Mouse (Mus musculus) WW6 (cell line): Measurements from ENCODE around the gene Rag2.

Experiments
- DNase-seq: peaks from one replicate; pipeline ENCODE4 v3.0.0-alpha.2; 2013; ENCODE audit warnings: low read depth, low spot score

The Rag2 gene

DNA sequence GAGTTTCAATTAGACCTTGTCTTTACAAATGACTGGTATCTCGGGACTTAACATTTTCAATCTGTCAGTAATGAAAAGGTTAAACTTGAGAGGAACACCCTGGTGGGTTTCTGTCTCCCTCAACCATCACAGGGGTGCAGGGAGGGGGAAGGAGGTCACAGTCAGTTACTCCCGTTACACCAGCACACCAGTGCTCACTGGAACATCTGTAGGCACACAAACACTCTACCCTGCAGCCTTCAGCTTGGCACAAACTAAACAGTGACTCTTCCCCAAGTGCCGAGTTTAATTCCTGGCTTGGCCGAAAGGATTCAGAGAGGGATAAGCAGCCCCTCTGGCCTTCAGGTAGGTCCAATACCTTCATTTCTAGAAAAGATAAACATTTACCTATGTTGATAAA, at the start of gene Rag2:
Gene Rag2, plus strand, starts transcription at position 193 of the 400 bp plus-strand sequence.
- no peak for DNase-seq

DNA sequence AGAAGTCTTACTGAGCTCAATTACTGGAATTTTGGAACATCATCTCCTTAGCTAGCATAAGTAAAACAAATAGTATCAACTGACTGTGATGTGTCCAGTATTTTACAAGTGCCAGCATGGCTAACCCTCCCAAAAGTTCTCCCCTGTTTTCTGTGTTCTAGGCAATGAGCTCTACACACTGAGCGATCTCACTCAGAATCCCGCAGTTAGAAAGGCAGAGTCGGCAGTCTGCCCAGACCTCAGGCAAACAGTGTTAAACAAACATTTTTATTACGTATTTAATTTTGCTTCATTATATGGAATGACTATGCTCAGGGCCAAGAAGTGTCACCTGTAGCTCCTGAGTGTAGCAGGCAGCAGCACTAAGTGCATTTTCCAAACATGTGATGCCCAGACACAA, 47.3 kb upstream of the Rag2 start:
- no peak for DNase-seq

DNA sequence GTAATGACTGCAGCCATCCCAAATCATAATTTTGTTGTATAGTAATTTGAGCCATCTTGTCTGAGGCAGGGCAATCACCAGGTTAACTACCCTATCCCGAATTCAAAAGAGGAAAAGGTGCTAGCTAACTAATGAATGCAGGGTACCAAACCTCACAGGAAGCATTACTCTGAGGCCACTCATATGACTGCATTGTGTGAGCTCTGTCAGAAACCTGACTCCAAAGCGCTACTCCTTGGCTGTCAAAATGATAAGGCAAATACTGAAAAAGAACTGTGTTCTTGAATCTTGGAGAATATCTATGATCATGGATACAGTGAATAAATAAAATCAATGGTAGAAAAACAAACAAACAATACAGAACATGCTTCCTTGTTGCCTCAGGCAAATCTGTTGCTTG, 44.5 kb upstream of the Rag2 start:
- DNase-seq = no peak

DNA sequence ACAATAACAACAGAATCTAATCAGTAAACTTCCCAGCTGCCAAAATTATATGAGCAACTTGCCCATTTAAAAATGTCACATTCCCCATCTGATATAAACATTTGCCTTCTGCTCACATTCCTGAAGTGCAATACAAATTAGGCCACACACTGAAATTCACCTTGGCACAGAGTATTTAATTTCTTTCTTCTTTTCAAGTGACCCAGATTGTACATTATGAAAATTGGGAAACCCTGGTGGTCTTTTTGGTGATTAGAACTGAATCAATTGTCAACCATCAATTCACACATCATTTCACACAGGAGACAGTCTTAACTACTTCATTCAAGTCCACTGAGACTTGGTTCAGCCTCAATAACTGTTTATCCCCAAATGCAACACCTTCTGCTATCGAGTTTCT, 44.1 kb upstream of the Rag2 start:
- no peak for DNase-seq

DNA sequence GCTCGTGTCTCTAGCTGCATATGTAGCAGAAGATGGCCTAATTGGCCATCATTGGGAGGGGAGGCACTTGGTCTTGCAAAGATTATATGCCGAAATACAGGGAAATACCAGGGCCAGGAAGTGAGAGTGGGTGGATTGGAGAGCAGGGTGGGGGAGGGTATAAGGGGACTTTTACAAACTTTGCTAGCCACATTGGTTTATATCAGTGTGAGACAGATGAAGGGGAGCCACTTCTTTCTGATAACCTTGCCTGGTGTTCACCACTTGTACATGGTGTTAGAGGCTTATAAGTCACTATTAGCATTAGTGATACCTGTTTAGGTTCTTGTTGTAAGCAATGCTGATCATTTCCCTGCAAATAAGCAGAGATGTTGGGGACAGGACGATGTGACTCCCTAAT, 43.5 kb upstream of the Rag2 start:
- DNase-seq = no peak

DNA sequence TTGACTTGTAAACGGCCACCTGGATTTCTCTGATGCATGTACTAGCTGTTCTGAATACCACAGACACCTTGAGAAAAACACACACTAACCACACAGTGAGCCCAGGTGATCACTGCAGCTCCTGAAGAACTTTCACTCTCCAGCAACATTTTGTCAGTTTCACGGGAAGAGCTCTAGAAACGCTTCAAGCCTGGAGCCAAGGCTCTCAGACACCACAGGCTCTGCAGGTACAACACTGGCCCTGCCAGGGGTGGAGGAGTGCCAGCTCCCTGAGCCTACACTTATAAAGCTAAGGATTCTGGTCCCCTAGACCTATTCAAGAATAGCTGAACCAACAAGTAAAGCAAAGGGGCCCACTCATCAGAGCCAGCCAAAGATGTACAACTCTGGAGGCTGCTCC, 43.1 kb upstream of the Rag2 start:
- DNase-seq = no peak

DNA sequence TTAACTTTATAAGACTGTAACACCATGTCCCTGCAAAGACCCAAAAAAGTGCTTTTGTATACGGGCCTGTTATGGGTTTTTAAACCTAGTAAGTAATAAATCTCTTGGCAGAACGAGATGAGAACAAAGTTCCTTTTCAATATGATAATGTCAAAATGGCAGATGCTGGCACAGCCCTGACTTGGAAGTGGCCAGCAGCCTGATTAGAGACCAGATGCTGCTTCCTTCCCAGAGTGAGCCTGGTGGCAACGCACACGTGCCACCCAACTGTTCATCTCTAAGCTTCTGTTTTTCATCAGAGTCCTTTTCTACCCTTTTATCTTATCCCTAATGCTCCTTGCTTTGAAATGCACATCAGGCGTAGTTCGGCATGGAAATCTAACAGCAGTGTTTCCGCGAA, 33.2 kb upstream of the Rag2 start:
- no peak for DNase-seq

DNA sequence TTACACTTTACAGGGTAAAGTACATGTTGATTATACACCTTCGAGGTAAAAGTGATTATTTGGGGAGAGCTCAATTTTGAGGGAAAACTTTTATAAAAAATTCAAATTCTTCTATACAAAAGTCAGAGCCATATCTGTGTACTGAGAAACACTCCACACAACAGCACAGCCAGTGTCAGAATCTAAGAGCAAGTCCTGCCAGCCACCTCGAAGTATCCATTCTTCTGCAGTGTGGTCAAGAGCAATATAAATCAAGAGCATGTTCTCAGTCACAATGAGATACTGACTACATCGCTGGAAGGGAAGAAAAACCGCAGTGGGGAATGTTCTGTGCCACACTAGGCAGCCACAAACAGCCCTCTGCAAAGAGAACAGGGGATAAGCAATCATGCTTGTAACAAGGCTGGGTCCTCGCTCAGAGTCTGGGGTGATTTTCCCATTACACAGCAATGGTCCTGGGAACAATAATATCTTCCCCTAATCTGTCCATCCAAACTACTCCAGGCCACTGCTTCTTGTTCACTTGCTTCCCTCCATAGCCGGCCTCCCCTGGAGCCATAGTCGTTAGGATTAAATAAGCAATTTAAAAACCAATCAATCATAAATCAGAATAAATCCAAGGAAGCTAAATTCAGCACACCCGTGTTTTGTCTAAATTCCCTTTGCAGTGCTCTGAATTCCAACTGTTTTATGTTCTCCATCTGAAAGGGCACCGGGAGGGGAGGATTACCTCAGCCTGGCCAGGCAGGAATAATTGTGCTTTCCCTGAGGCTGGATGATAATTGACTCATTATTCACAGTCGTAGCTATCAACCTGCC, 32.3 kb upstream of the Rag2 start:
- no peak for DNase-seq

DNA sequence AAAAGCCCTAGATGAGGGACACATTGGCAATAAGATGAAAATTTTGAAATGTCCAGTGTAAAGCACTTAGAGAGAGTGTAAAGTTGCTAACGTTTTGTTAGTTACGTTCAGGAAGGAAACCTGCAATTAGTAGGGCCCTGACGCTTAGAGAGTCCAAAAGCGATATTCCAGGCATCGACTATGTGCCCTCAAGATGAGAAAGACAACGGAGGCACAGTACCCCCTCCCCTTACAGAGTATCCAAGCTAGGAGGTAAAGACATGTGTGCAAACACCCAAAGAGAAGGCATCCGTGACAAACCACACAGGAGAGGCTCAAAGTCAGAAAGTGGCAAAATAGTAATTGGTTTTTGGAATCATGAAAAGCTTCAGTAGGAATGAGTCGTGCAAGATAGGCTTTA, 31.6 kb upstream of the Rag2 start:
- DNase-seq = no peak

DNA sequence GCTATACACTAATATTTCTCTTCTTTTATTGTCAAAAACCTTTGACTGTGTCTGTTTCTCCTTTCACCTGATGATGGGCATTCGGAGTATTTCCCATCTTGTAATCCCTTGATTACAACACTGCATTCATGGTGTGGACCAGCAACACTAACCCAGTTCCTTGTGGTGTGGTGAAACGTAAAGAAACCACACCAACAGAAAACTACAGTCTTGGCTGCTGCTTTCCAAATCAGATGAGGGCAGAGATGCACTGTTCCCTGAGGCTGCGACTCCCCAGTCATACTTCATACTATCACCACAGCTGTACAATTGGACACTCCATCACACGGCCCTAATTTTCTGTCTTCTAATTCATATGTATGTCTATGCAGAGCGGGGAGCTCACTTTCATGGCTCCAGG, 29.8 kb upstream of the Rag2 start:
- no peak for DNase-seq

DNA sequence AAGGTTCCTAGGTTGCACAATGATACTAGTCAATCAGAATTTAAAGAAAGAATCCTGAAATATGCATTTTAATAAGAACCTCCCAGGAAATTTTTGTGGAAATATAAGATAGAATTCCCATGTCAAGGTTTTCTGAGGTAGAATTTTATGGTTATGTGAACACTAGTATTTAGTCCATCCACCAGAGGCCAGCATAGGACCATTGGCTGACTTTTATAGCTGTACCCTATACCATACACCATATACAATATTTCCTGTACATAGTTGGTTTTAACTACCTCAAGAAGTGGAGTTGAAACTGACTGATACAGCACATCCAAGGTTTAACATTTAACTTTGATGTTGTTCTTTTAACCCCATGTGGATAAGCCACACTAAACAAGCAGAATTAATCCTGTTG, 27.3 kb upstream of the Rag2 start:
- DNase-seq = no peak

DNA sequence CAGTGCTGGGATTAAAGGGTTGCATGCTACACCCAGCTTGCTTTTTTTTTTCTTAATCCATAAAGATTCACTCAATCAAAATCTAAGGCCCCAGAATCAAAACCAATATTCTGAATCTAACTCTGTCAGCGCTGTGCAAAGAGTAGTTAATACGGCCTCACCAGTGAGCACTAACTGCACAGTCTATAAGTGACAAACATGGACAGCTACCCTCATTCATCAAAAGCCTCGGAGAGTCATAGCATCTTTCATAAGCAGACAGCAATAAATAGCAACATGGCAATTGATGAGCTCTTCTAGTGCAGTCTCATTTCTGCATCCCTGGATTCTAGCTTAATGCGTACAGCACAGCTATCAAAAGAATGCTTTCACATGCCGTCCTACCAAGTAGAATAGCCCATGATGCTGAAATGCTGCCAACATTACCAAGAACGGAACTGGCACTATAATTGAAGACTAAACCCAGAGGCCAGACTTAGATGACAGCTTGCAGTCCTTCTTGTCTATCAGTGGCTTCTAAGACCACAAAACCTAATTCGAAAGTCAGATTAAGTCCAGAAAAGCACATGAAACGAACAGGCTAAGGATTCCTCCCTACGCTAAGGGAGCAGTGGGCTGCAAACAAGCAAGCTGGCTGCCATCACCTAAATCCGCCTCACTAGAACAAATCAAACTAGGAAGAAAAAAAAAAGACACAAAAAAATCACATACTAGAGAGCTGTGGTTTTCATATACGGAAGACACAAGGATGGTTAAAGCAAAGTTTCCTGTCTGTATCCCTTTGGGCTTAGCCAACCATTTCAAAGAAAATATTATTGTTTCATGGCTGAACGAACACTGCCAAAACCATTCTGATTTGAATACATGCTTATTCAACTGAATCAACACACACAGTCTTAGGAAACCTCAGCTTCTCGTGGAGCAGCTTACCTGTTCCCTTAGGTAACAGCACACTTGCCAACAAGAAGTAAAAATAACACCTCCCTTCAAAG, 26.0 kb upstream of the Rag2 start:
- DNase-seq = no peak

DNA sequence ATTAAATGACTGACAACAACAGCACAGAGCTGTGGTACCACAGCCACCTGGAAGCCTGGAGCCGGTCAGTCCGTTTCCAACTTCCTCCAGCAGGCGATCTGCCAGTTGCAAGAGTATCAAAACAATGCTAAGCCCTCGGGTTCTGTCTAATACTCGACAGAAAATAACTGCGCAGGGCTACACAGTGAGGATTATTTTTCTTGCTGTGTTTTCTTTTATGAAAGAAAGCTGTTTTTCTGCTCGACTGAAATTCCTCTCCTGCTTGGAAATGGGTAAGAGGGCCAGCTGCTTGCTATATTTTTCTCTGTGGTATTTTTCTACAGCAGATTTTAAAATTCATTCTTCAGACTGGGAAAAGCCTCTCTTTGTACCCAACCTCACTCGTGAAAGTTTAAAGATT, 23.8 kb upstream of the Rag2 start:
- DNase-seq = no peak

DNA sequence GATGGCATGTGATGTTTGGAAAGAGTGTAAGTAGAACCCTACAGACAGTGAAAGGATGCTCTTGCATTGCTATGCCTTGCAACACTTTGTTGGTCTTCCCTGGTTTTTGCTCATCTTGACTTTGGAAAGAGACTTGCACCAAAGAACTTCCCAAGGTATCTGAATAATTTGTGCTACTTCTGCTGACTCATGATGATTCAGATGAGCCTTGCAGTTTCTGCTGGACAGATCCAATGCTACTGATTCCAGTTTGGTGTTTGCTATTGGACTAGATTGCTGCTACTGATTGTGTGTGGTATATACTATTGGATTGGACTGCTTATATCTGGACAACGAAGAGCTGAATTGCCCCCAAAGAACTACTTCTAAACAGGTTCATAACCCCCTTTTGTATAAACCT, 21.4 kb upstream of the Rag2 start:
- no peak for DNase-seq

DNA sequence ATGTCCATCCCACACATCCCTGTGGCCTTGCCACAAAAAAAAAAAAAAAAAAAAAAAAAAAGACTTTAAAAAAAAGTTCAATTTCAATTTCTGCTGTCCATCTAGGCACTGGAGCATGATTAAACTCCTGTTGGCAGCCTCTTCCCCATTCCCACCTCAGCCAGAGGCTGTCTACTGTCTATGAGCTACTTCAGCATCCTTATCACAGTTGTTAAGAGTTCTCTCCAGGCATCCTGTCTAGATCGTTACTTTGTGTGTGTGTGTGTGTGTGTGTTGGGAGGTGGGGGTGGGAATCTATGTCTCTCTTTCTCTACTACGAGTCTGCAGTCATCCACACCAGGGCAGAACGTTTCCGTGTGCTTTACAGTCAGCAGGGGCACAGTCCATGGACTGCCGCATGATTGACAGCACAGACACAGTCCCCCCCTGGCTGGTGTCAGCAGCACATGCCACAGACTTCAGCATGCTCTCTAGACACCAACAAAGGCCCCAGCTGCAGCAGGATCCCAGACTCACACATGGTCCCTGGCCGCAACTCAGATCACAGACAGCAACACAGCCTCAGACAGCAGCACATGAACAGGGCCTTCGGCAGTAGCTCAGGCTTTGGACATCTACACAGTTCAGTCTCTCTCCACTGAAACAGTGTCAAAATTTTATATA, 16.2 kb upstream of the Rag2 start:
- no peak for DNase-seq

DNA sequence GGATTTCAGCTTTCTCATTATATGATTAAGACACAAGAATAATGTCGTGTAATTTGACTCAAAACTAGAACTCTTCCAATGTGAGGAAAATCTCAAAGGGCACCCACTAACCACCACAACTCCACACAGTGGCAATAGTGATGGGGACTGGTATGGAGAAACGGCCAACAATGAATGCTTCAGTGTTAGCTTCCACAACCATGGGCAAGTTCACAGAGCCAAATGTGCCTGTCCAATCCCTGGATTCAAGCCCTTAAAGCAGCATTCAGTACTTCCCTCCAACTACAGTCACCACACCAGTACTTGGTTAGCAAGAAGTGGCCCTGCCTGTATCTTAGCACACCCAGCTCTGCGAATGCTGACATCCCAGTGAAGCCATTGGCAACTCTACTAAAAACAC, 13.7 kb upstream of the Rag2 start:
- DNase-seq = no peak

DNA sequence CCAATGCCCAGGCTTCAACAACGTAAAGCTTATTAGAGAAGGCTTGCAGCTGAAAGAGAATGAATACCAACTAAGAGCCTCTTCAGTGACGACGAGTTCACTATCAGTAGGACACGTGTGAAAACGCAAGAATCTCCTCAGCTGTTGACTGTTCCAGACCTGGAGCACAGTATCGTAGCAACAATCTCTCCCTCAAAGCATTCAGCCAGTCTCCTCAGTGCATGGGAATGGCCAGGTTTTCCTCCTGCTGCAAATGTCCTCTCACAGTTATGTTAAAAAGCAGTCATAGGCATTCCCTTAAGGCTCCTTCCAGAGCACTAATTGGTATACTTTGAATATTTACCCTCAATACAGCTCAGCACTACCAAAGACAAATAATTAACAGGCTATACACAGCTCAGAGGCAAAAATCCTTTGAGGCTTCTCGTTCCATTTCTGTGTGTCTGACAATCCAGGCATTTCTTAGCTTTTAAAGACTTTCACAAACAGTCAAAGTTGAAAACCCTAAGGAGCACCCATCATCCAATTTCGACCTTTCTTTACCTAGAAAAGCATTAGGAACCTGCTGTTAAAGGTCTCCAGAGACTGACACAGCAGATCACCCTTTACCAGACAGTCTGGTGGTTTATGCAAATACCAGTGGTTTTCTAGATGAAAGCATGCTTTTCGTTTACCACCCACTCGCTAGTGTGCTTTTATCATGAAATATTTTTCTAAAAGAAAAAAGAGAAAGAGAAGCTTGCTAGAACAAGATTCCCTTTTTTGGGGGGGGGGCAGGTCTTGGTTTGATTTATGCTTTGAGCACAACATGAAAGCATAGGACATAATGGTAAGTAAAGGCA, 8.8 kb upstream of the Rag2 start:
- no peak for DNase-seq

DNA sequence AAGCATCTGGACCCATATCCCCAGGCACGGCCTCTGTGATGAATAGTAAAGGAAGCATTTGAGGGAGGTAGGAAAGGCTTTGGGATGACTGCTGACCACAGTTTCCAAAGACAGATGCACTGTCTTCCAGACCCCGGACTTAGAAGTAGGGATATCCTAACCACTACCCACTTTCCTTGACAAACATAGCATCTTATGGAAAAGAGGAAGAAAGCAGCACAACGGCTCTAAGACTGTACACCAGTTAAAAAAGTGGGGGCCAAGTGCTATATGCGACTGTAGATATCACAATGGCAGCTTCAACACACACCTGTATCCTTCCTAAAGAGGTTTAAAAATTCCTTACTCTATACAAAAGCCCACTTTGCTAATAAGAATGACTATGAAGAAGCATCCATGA, 6.1 kb upstream of the Rag2 start:
- DNase-seq = no peak

DNA sequence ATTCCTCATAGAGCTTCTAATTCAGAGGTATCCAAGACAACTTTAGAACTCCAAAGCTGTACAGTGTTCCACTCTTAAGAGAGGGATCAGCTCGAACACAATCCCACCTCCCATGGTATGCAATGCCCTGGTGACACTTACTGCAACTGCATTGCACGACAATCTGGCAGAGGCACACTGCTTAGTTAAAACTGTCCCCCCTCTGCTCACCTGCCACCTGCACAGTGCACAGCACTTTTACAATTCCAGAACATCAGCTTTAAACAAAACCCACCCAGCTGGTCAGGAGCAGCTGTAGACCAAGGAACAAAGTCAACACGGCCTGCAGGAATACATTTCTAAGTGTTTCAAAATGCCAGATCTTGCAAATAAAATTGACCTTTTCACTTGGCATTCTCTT, 3.6 kb upstream of the Rag2 start:
- no peak for DNase-seq

DNA sequence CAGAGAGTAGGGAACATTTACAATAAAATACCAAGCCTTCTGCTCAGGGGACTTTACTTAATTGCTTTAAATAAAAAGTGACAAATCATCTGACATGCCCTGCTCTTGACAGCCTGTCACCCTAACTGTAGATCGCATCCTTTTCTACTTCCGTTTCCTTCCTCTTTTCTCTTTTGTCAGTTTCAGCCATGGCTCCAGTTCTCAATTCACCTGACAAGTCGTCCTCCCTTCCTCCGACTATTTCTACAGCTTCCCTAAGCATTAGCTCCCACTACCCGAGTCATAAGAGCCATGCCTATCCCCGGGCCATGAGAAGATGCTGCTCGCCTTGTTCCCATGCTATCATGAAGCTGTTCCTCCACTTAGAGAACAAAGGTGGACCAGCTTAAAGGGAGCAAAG, 2.9 kb upstream of the Rag2 start:
- DNase-seq = no peak

DNA sequence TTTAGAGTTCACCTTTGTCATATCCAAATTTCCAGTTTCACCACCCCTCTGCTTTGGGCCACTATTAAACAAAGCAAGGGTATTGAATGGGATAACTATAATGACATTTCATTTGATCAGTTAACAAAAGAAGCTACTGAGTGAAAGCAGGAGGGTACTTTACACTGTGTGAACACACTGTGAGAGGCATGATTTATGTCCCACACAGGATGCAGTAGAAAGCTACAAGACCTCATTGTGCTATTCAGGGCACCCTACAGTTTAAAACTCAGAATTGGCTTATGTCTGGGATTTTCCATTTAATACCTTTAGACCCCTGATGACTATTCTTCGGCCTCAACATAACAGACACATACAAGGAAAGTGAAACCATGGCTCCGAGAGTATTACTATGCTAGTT, 1.5 kb upstream of the Rag2 start:
- no peak for DNase-seq
